Mouse (Mus musculus): Measurements from ENCODE around the gene Dtnb. TPM values are rescaled to one million over a fixed set of nuclear protein-coding genes. Genes with fewer than 3 reads are reported as not detected.

Gene Dtnb
- total and polyA plus RNA-seq, 3 experiments, result 0.38 to 13.1 TPM; not detected in 1

DNA sequence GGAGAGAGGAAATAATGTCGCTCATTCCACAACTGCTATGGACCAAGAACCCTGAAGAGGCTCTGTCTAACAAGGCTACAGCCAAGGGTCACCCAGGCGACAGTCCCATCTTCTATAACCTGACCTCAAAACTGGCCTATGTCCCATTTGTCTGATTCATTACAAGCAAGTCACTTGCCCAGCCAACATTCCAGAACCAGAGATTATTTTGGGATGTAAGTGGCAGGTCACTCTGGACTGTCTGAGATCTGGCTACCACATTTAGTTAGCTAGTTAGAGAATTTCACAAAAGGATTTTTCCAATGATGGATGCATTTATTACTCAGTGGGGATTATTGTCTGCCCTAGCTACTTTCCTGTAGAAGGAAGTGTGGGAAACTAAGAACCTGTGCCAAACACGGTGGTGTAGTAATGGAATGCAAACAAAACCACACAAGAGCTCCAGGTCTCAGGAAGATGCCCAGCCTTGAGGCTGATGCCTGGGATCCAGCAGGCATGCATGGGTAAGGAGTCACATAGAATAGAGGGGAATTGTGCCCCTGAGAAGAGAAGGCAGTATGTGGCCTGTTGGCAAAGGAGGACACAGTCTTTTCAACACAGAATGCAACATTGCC lies 192.1 kb downstream of the Dtnb start:
- ATAC-seq (ENCODE audit: extremely low read depth, insufficient number of reproducible peaks, low FRiP score, poor library complexity, severe bottlenecking), result no peak
- Histone ChIP-seq H3K36me3 (replicated peaks) (no peaks in the 10 kb centered on the region), H3K4me3 (ENCODE audit: low read depth, low read length) (no peak overlapping the region), H3K9me3 (replicated peaks) (no peaks in the 10 kb centered on the region), H3K4me1 (ENCODE audit: insufficient read depth, low read depth, low read length) (peaks cover 7% of the 10 kb centered on the region), H3K27me3 (ENCODE audit: insufficient read depth, low read length) (no peaks in the 10 kb centered on the region)
- DNase-seq (ENCODE audit: low spot score), result no peak
- TF ChIP-seq TAL1 (conservative IDR thresholded peaks at IDR 0.05; ENCODE audit: low read depth, low read length), result no peak
- TF ChIP-seq GATA2 (IDR thresholded peaks at IDR 0.05; ENCODE audit: borderline replicate concordance, low read depth, low read length), result no peak
- no peak for TF ChIP-seq POLR2AphosphoS5 (IDR thresholded peaks at IDR 0.05; ENCODE audit: insufficient replicate concordance, low read depth, low read length)
- TF ChIP-seq CTCF (IDR thresholded peaks at IDR 0.05; ENCODE audit: low read depth, low read length), result no peak
- no peak for TF ChIP-seq GATA1 (IDR thresholded peaks at IDR 0.05; ENCODE audit: borderline replicate concordance, low read length)

DNA sequence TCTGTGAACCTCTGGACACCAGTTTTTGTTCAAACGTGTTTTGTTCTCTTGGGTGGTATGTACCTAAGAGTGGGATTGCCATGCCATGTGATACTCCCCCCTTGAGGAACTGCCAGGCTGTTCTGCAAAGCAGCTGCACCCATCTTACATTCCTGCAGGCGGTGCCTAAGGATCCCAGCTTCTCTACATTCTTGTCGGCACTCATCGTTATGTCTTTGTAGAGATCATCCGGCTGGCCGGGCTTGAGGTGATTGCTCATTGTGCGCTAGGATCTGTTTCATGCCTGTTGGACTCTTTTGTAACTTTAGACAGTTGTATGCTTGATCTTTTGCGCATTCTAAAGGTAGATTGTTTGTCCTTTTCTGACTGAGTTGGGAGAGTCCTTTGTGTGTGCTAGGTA lies 195.2 kb downstream of the Dtnb start:
- H3K4me1 ChIP-seq (ENCODE audit: insufficient read depth, low read depth, low read length), result no peaks in the 10 kb centered on the region
- TF ChIP-seq TAL1 (conservative IDR thresholded peaks at IDR 0.05; ENCODE audit: low read depth, low read length), result no peak
- TF ChIP-seq POLR2AphosphoS5 (IDR thresholded peaks at IDR 0.05; ENCODE audit: insufficient replicate concordance, low read depth, low read length), result no peak
- no peak for TF ChIP-seq GATA1 (IDR thresholded peaks at IDR 0.05; ENCODE audit: borderline replicate concordance, low read length)
- TF ChIP-seq CTCF (IDR thresholded peaks at IDR 0.05; ENCODE audit: low read depth, low read length), result no peak
- TF ChIP-seq GATA2 (IDR thresholded peaks at IDR 0.05; ENCODE audit: borderline replicate concordance, low read depth, low read length), result no peak
- H3K4me3 ChIP-seq (ENCODE audit: low read depth, low read length), result no peak overlapping the region
- ATAC-seq (ENCODE audit: extremely low read depth, insufficient number of reproducible peaks, low FRiP score, poor library complexity, severe bottlenecking) (no peak), DNase-seq (ENCODE audit: low spot score) (no peak)
- H3K27me3 ChIP-seq (ENCODE audit: insufficient read depth, low read length), result no peaks in the 10 kb centered on the region
- no peaks in the 10 kb centered on the region for H3K36me3 ChIP-seq (replicated peaks)
- no peaks in the 10 kb centered on the region for H3K9me3 ChIP-seq (replicated peaks)

GRCm38 (mm10) chr12:3768391-3768790 lies 196.2 kb downstream of the Dtnb start:
- DNase-seq (ENCODE audit: low spot score), result no peak
- H3K9me3 ChIP-seq (replicated peaks), result no peaks in the 10 kb centered on the region
- 0 out of 2 replicates have a peak, but pooled peaks cover 3% of the 10 kb centered on the region for H3K27me3 ChIP-seq (ENCODE audit: insufficient read depth, low read length)
- TF ChIP-seq GATA1 (IDR thresholded peaks at IDR 0.05; ENCODE audit: borderline replicate concordance, low read length), result no peak
- no peak for TF ChIP-seq POLR2AphosphoS5 (IDR thresholded peaks at IDR 0.05; ENCODE audit: insufficient replicate concordance, low read depth, low read length)
- no peak for TF ChIP-seq TAL1 (conservative IDR thresholded peaks at IDR 0.05; ENCODE audit: low read depth, low read length)
- TF ChIP-seq CTCF (IDR thresholded peaks at IDR 0.05; ENCODE audit: low read depth, low read length), result no peak
- no peak for TF ChIP-seq GATA2 (IDR thresholded peaks at IDR 0.05; ENCODE audit: borderline replicate concordance, low read depth, low read length)
- H3K4me3 ChIP-seq (ENCODE audit: low read depth, low read length), result no peak overlapping the region
- ATAC-seq (ENCODE audit: extremely low read depth, insufficient number of reproducible peaks, low FRiP score, poor library complexity, severe bottlenecking), result no peak
- H3K36me3 ChIP-seq (replicated peaks), result no peaks in the 10 kb centered on the region
- H3K4me1 ChIP-seq (ENCODE audit: insufficient read depth, low read depth, low read length), result no peaks in the 10 kb centered on the region

- no peak for ATAC-seq (ENCODE audit: extremely low read depth, insufficient number of reproducible peaks, low FRiP score, poor library complexity, severe bottlenecking)
- H3K9me3 ChIP-seq (replicated peaks), result no peaks in the 10 kb centered on the region
- 0 out of 2 replicates have a peak, but pooled peaks cover 3% of the 10 kb centered on the region for H3K27me3 ChIP-seq (ENCODE audit: insufficient read depth, low read length)
- no peak for DNase-seq (ENCODE audit: low spot score)
- TF ChIP-seq GATA1 (IDR thresholded peaks at IDR 0.05; ENCODE audit: borderline replicate concordance, low read length) (no peak), GATA2 (IDR thresholded peaks at IDR 0.05; ENCODE audit: borderline replicate concordance, low read depth, low read length) (no peak), TAL1 (conservative IDR thresholded peaks at IDR 0.05; ENCODE audit: low read depth, low read length) (no peak), CTCF (IDR thresholded peaks at IDR 0.05; ENCODE audit: low read depth, low read length) (no peak), POLR2AphosphoS5 (IDR thresholded peaks at IDR 0.05; ENCODE audit: insufficient replicate concordance, low read depth, low read length) (no peak)
- H3K36me3 ChIP-seq (replicated peaks), result no peaks in the 10 kb centered on the region
- H3K4me3 ChIP-seq (ENCODE audit: low read depth, low read length), result no peak overlapping the region
- no peaks in the 10 kb centered on the region for H3K4me1 ChIP-seq (ENCODE audit: insufficient read depth, low read depth, low read length)
These were observed 198.4 kb downstream of the Dtnb start for GRCm38 (mm10) chr12:3770546-3770945.

DNA sequence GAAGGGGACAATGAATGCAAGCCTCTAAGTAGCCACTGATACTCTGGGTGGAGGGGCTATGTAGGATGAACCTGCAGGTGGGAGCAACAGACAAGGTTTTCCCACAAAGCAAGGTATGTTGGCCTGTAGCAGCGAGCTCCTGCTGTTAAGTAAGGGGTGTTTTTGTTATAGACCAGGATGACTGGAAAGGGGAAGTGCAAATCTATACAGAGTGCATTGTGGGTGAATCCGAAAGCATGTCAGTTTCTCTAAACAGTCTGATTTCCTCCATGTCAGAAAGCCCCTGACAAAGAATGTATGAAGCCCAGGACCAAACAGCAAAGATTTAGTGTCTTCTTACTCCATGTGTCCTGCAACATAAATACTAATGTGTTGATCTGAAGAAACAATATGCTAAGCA lies 198.9 kb downstream of the Dtnb start:
- no peaks in the 10 kb centered on the region for H3K4me1 ChIP-seq (ENCODE audit: insufficient read depth, low read depth, low read length)

DNA sequence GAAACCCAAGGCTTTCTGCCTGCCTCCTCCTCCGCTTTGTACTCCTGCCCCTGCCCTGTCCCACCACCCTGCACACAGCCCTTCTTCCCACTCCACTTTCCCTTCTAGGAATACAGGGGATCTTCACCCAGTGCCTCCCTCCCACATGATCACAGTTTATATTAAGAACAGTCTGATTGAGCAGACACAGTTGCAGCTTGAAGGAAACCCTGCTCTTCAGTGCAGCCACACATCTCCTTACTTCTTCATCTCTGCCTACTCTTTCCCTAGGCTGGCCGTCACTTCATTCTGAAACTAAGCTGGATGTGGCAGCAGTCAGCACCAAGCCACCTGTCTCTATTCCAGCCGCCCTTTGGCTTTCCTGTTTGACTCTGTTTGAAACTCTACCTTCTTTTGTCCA lies 201.5 kb downstream of the Dtnb start:
- TF ChIP-seq CTCF (IDR thresholded peaks at IDR 0.05; ENCODE audit: low read depth, low read length), result no peak
- no peak for TF ChIP-seq GATA2 (IDR thresholded peaks at IDR 0.05; ENCODE audit: borderline replicate concordance, low read depth, low read length)
- TF ChIP-seq POLR2AphosphoS5 (IDR thresholded peaks at IDR 0.05; ENCODE audit: insufficient replicate concordance, low read depth, low read length), result no peak
- TF ChIP-seq GATA1 (IDR thresholded peaks at IDR 0.05; ENCODE audit: borderline replicate concordance, low read length), result no peak
- TF ChIP-seq TAL1 (conservative IDR thresholded peaks at IDR 0.05; ENCODE audit: low read depth, low read length), result no peak
- Histone ChIP-seq H3K36me3 (replicated peaks) (no peaks in the 10 kb centered on the region), H3K27me3 (ENCODE audit: insufficient read depth, low read length) (0 out of 2 replicates have a peak, but pooled peaks cover 6% of the 10 kb centered on the region), H3K9me3 (replicated peaks) (no peaks in the 10 kb centered on the region), H3K4me3 (ENCODE audit: low read depth, low read length) (no peak overlapping the region), H3K4me1 (ENCODE audit: insufficient read depth, low read depth, low read length) (no peaks in the 10 kb centered on the region)
- ATAC-seq (ENCODE audit: extremely low read depth, insufficient number of reproducible peaks, low FRiP score, poor library complexity, severe bottlenecking) (no peak), DNase-seq (ENCODE audit: low spot score) (no peak)

More for the DNA sequence above, 198.9 kb downstream of the Dtnb start:
- H3K9me3 ChIP-seq (replicated peaks), result no peaks in the 10 kb centered on the region
- no peak overlapping the region for H3K4me3 ChIP-seq (ENCODE audit: low read depth, low read length)
- H3K36me3 ChIP-seq (replicated peaks), result no peaks in the 10 kb centered on the region
- DNase-seq (ENCODE audit: low spot score), result no peak
- no peak for ATAC-seq (ENCODE audit: extremely low read depth, insufficient number of reproducible peaks, low FRiP score, poor library complexity, severe bottlenecking)
- H3K27me3 ChIP-seq (ENCODE audit: insufficient read depth, low read length), result 0 out of 2 replicates have a peak, but pooled peaks cover 3% of the 10 kb centered on the region
- TF ChIP-seq TAL1 (conservative IDR thresholded peaks at IDR 0.05; ENCODE audit: low read depth, low read length) (no peak), GATA2 (IDR thresholded peaks at IDR 0.05; ENCODE audit: borderline replicate concordance, low read depth, low read length) (no peak), GATA1 (IDR thresholded peaks at IDR 0.05; ENCODE audit: borderline replicate concordance, low read length) (no peak), POLR2AphosphoS5 (IDR thresholded peaks at IDR 0.05; ENCODE audit: insufficient replicate concordance, low read depth, low read length) (no peak), CTCF (IDR thresholded peaks at IDR 0.05; ENCODE audit: low read depth, low read length) (no peak)
